Mouse (Mus musculus): Measurements from ENCODE around the gene Sap30bp.

- TF ChIP-seq CTCF (IDR thresholded peaks at IDR 0.05 in 2 of 3, conservative IDR thresholded peaks at IDR 0.05 in 1 of 3; ENCODE audit: control insufficient read depth in 1 of 3, insufficient read depth in 1 of 3, low read depth in 2 of 3, low read length in 3 of 3, poor library complexity in 1 of 3, severe bottlenecking in 1 of 3) = no peak
- no peak for TF ChIP-seq MAFK (IDR thresholded peaks at IDR 0.05; ENCODE audit: borderline replicate concordance, low read depth, low read length)
- no peak for TF ChIP-seq POLR2A (IDR thresholded peaks at IDR 0.05; ENCODE audit: control insufficient read depth in 1 of 2, insufficient read depth in 1 of 2, low read depth in 1 of 2, low read length in 2 of 2, poor library complexity in 1 of 2)
- no peak for TF ChIP-seq EP300 (IDR thresholded peaks at IDR 0.05; ENCODE audit: low read depth in 1 of 2, low read length in 2 of 2)
- TF ChIP-seq USF1 (IDR thresholded peaks at IDR 0.05; ENCODE audit: low read depth, low read length) = no peak
Observed at GRCm38 (mm10) chr11:115885281-115885680, 47.8 kb upstream of the Sap30bp start.

Measured in MEL (cell line).